Mouse (Mus musculus) midbrain, embryonic 11.5 days (tissue): ENCODE measurements at regions not wholly inside any gene's neighbourhood (a gene's known extent, or its start where the extent isn't known, plus 50 kb on each side); places are given as distances from the start of the nearest gene placed in this dataset.

Experiments used
- ATAC-seq: fragments of 200-750 bp; cut with Nextera tagmentation; 2 replicates; pipeline ENCODE4 v1.8.0; 2017; ENCODE audit warnings: moderate TSS enrichment, moderate library complexity; ENCODE audit not compliant: low FRiP score
- DNase-seq: peaks from one replicate; pipeline ENCODE4 v3.0.0; 2015; ENCODE audit warnings: low spot score; ENCODE audit errors: missing footprints
- H3K27ac ChIP-seq: fragments of 300-500 bp; sonication (generic); 2 replicates; pipeline ENCODE4 v1.5.1; 2014; ENCODE audit warnings: low read depth, low read length
- H3K27me3 ChIP-seq: fragments of 300-500 bp; sonication (generic); 2 replicates; pipeline ENCODE4 v1.6.1; 2014; ENCODE audit warnings: mild to moderate bottlenecking, low read length, moderate library complexity, mixed read lengths; ENCODE audit not compliant: control insufficient read depth, insufficient read depth
- H3K36me3 ChIP-seq: fragments of 300-500 bp; sonication (generic); 2 replicates; pipeline ENCODE4 v1.6.1; 2014; ENCODE audit warnings: mild to moderate bottlenecking, low read length, moderate library complexity, mixed read lengths; ENCODE audit not compliant: control insufficient read depth, insufficient read depth
- H3K4me1 ChIP-seq: fragments of 300-500 bp; sonication (generic); 2 replicates; pipeline ENCODE4 v1.6.1; 2014; ENCODE audit warnings: low read length; ENCODE audit not compliant: control insufficient read depth, insufficient read depth
- H3K4me2 ChIP-seq: fragments of 300-500 bp; sonication (generic); 2 replicates; pipeline ENCODE4 v1.6.1; 2014; ENCODE audit warnings: mild to moderate bottlenecking, moderate library complexity
- H3K4me3 ChIP-seq: fragments of 300-500 bp; sonication (generic); 2 replicates; pipeline ENCODE4 v1.5.1; 2014; ENCODE audit warnings: low read depth, low read length
- H3K9ac ChIP-seq: fragments of 300-500 bp; sonication (generic); 2 replicates; pipeline ENCODE4 v1.6.1; 2014; ENCODE audit warnings: low read length
- H3K9me3 ChIP-seq: fragments of 300-500 bp; sonication (generic); 2 replicates; pipeline ENCODE4 v1.6.1; 2016; ENCODE audit warnings: low read length; ENCODE audit not compliant: control insufficient read depth
- WGBS: fragments of 180-500 bp; shearing (Covaris S2); extraction: QIAGEN DNeasy Blood & Tissue Kit; methylation state at CpG from one replicate; pipeline ENCODE4 v1.1.7; 2014; 5-methylcytosine and 5-hydroxymethylcytosine counted together

DNA sequence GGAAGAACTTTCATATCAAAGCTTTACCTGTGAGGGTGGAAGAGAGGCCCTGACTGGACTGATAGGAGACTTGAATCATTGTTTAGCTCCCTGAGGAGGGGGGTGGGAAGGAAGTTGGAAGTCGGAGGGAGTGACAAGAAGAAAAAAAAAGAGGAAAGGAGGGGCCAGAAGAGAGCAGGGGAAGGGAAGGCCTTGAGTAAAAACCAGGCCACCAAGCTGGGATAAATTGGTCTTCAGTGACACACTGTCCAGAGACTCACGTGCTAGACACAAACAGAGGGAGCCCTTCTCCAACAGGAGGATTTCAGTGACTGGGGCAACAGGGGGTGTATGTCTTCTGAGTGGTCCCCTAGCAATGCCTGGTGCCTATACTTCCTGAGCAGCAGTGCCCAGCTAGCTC is 172.9 kb downstream of the Dact1 start:
- Histone ChIP-seq H3K4me3 (no peak overlapping the region), H3K9me3 (no peaks in the 10 kb centered on the region), H3K27me3 (peaks cover 3% of the 10 kb centered on the region; the same call in 1 of the 2 replicates), H3K36me3 (no peaks in the 10 kb centered on the region), H3K27ac (no peak overlapping the region), H3K4me1 (peaks cover 2% of the 10 kb centered on the region), H3K4me2 (no peak overlapping the region), H3K9ac (no peak overlapping the region)
- ATAC-seq (no peak), DNase-seq (peak; percentile 47)
- 62% methylated on average over 2 of the region's 2 CpGs for WGBS

DNA sequence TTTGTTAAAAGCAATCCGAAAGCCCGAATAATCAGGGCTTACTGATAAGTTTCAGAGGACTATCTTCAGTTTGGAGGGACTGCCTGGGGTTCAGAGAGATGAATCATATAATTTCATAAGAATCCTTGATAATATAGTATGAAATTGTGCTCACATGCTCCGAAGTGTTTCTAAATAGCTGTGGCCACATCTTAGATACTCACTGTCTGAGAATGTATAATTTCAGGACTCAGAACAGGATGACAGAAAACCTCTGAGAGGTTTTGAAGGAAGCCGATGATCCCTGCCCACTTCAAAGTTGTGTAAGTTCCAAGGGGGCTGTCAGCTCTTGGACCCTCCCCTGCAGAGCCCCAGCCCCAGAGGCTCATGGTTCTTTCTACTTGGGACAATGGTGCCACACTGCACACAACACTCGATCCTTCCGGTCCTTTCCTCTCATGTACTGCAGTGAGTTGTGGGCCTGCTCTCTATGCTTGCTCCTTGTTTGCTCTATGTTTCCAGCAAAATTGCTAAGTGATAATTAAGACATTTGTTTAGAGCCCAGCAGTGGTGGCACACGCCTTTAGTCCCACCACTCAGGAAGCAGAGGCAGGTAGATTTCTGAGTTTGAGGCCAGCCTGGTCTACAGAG is 174.0 kb downstream of the Dact1 start:
- H3K27me3 ChIP-seq, result peaks cover 3% of the 10 kb centered on the region; the same call in 1 of the 2 replicates
- ATAC-seq, result no peak

DNA sequence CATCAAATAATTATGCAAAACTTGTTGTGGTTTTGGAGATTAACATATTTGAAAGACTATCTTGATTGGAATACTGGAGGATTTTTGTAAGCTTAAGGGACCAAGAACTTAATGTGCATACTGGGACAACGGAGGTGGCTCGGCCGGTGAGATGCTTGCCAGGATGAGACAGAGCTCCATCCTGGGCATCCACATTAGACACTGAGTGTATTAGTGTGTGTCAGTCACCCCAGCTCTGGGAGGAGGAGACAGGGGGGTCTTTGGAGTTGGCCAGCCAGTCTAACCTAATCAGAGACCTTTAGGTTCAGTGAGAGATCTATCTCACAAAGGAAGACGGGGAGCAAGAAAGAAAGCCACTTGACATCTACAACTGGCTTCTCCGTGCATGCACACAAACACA is 174.6 kb downstream of the Dact1 start:
- Histone ChIP-seq H3K9ac (no peak overlapping the region), H3K36me3 (no peaks in the 10 kb centered on the region), H3K27ac (no peak overlapping the region), H3K4me1 (peaks cover 7% of the 10 kb centered on the region; the same call in 1 of the 2 replicates), H3K9me3 (no peaks in the 10 kb centered on the region), H3K27me3 (peaks cover 3% of the 10 kb centered on the region; the same call in 1 of the 2 replicates), H3K4me2 (no peak overlapping the region), H3K4me3 (no peak overlapping the region)
- ATAC-seq (no peak), DNase-seq (peak; percentile 68)
- 96% methylated on average over 5 of the region's 5 CpGs for WGBS

More for the DNA sequence above, 174.0 kb downstream of the Dact1 start:
- no peak overlapping the region for H3K27ac ChIP-seq
- H3K36me3 ChIP-seq, result no peaks in the 10 kb centered on the region
- no peak overlapping the region for H3K4me3 ChIP-seq
- 95% methylated on average over 7 of the region's 7 CpGs for WGBS
- DNase-seq, result peak; percentile 72
- no peaks in the 10 kb centered on the region for H3K9me3 ChIP-seq
- H3K9ac ChIP-seq, result no peak overlapping the region
- H3K4me2 ChIP-seq, result no peak overlapping the region
- peaks cover 7% of the 10 kb centered on the region; the same call in 1 of the 2 replicates for H3K4me1 ChIP-seq

DNA sequence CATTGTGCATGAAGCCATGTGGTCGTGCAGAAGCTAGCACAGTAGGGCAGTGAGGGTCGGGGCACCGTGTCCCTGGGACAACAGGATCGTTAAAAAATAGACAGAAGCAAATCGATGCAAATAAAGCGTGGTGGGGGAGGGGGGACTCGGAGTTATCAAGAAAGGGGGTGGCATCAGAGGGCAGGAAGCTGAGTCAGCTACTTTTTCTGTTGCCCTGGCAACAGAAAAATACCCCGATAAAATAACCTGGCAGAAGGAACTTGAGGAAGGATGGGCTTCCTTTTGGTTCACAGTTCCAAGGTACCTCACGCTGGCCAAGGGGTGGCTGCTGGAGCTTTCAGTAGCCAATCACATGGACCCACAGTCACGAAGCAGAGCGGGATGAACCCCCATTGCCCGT is 176.4 kb downstream of the Dact1 start:
- Histone ChIP-seq H3K4me2 (no peak overlapping the region), H3K4me1 (peaks cover 7% of the 10 kb centered on the region; the same call in 1 of the 2 replicates), H3K9me3 (no peaks in the 10 kb centered on the region), H3K27me3 (no peaks in the 10 kb centered on the region), H3K27ac (no peak overlapping the region), H3K4me3 (no peak overlapping the region), H3K36me3 (no peaks in the 10 kb centered on the region), H3K9ac (no peak overlapping the region)
- DNase-seq (peak; percentile 77), ATAC-seq (no peak)
- 86% methylated on average over 12 of the region's 12 CpGs for WGBS

DNA sequence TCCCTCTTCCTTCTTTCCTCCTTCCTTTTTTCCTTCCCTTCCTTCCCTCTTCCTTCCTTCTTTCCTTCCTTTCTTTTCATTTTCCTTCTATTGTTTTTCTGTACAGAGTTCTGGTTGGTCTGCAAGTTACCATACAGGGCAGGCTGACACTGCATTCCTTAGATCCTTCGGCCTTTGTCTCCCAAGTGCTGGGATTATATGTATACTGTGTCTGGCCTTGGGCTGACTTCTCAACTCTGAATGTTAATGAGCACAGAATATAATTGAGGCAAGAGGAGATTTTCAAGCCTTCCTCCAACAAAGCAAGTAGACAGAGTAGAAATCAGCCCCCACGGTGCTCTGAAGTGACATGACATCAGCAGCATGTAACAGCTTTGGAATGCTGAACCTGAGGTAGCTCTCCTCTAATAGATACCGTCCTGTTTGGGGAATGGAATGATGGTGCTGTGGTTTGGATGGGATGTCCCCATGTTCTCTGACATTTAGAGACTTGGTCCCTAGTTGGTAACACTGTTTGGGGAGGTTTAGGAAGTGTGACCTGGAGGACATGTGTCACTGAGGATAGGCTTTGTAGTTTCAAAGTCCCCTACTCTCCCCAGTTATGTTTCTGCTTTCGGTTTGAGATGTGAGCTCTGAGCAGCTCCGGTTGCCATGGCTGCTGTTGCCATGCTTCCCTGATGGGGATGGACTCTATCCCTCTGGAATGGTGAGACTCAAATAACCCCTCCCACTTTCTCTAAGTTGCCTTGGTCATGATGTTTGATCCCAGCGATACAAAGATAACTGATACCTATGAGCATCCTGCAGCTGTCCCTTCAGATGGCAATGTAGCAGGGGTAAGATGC is 178.1 kb downstream of the Dact1 start:
- H3K4me2 ChIP-seq, result no peak overlapping the region
- H3K27ac ChIP-seq, result no peak overlapping the region; the same call in 1 of the 2 replicates
- peak; percentile 80 for ATAC-seq
- H3K4me1 ChIP-seq, result peaks cover 7% of the 10 kb centered on the region; the same call in 1 of the 2 replicates
- no peak overlapping the region for H3K4me3 ChIP-seq
- DNase-seq, result peak; percentile 89
- H3K27me3 ChIP-seq, result no peaks in the 10 kb centered on the region
- no peaks in the 10 kb centered on the region for H3K9me3 ChIP-seq
- WGBS, result 42% methylated on average over 6 of the region's 6 CpGs
- H3K36me3 ChIP-seq, result no peaks in the 10 kb centered on the region
- H3K9ac ChIP-seq, result no peak overlapping the region

DNA sequence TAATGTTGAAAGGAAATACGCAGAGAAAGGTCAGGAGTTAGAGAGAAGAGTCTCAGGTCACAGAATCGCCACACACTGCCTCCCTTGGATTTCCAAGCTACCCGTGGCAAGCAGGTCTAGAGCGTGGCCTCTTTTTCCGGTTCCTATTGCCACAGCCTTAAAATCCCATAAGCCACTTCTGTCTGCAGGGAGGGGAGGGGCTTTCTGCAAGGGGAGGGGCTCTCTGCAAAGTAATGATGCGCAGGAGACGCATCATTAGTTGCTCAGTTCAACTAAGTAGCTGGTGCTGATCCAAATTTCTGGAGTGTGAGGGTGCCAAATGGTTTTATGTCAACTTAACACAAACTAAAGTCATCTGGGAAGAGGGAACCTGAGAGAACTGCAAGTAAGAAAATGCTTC is 179.6 kb downstream of the Dact1 start:
- Histone ChIP-seq H3K9ac (no peak overlapping the region), H3K4me2 (no peak overlapping the region), H3K4me3 (no peak overlapping the region), H3K4me1 (peaks cover 7% of the 10 kb centered on the region; the same call in 1 of the 2 replicates), H3K27ac (no peak overlapping the region), H3K27me3 (no peaks in the 10 kb centered on the region), H3K9me3 (no peaks in the 10 kb centered on the region), H3K36me3 (no peaks in the 10 kb centered on the region)
- no peak for ATAC-seq
- DNase-seq, result no peak
- WGBS, result 86% methylated on average over 7 of the region's 7 CpGs

DNA sequence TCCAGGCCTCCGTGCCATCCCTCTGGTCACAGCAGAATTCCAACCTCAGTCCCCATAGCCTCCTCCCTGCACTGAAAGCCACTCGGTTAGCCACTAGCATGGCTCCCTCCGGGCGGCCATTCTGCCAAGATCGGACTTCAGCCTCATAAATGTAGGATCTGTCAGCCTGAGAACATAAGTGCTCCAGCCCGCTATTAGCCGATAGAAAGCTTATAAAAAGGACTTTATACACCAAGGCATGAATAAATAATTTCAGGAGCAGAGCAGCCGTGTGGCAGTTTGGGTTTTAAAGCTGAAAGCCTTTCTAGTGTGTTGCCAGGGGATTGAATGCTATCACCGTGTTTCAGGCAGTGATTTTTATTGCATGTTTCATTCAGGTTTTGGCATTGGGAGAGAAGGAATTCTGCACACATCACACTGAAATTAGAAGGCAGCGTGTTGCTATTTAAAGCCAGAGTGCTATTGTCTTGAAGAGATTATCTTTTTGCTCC is 185.2 kb downstream of the Dact1 start:
- no peak overlapping the region for H3K4me2 ChIP-seq

DNA sequence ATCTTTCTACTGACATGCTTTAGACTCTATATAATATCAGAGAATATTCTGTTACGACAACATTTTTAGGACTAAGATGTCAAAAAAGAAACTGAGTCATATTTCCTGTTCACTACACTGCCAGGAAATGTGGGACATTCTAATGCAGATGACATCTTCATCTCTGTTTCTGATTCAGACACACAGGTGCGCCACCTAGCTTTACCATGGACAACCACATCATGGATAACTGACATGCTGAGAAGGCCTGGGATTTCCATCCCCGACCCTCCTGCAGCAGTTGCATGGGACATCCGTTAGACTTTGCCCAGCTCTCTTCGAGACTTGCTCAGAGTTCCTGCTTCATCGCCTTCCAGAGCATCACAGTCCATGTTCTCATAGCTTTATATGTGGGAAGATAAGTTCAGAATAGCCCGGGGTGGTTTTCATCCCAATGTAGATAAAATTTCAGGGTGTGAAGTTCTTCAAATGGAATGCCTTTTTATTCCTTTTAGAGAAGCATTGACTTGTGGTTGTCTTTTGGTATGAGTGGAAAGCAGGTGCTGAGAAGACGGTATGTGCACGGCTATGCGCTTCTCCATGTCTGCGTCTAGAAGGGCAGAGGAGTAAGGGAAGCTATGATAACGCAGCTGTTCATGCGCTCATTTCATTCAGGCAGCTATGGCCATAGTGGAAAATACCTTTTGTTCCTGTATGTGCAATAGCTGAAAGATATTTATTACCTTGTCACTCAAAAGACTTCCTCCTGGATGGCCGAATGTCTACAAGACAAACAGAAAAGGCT is 188.8 kb downstream of the Dact1 start:
- Histone ChIP-seq H3K4me3 (no peak overlapping the region), H3K9ac (no peak overlapping the region), H3K36me3 (no peaks in the 10 kb centered on the region), H3K27me3 (no peaks in the 10 kb centered on the region), H3K9me3 (no peaks in the 10 kb centered on the region), H3K4me2 (no peak overlapping the region), H3K27ac (no peak overlapping the region), H3K4me1 (no peaks in the 10 kb centered on the region)
- DNase-seq (no peak), ATAC-seq (no peak)
- 80% methylated on average over 14 of the region's 14 CpGs for WGBS

More for the DNA sequence above, 185.2 kb downstream of the Dact1 start:
- Histone ChIP-seq H3K36me3 (no peaks in the 10 kb centered on the region), H3K27me3 (no peaks in the 10 kb centered on the region), H3K27ac (no peak overlapping the region), H3K9ac (no peak overlapping the region), H3K9me3 (no peaks in the 10 kb centered on the region), H3K4me3 (no peak overlapping the region), H3K4me1 (no peaks in the 10 kb centered on the region)
- ATAC-seq (no peak), DNase-seq (no peak)
- WGBS, result 74% methylated on average over 10 of the region's 10 CpGs
